Mouse (Mus musculus) neural tube, embryonic 15.5 days (tissue): ENCODE results near the gene Cltc. TPM values are rescaled to one million over a fixed set of nuclear protein-coding genes. Genes with fewer than 3 reads are reported as not detected.

ENCODE experiments used
- ATAC-seq: fragments of 200-750 bp; cut with Nextera tagmentation; 2 replicates; pipeline ENCODE4 v1.8.0; 2017; ENCODE audit warnings: mild to moderate bottlenecking, moderate TSS enrichment, moderate library complexity; ENCODE audit not compliant: low FRiP score
- H3K27ac ChIP-seq: fragments of 300-500 bp; sonication (generic); replicated peaks from 2 replicates; pipeline ENCODE4 v1.5.1; 2015; ENCODE audit warnings: mild to moderate bottlenecking, inconsistent platforms
- H3K27me3 ChIP-seq: fragments of 300-500 bp; sonication (generic); replicated peaks from 2 replicates; pipeline ENCODE4 v1.6.1; 2015; ENCODE audit warnings: inconsistent platforms
- H3K36me3 ChIP-seq: fragments of 300-500 bp; sonication (generic); 2 replicates; pipeline ENCODE4 v1.6.1; 2015; ENCODE audit warnings: inconsistent platforms
- H3K4me1 ChIP-seq: fragments of 300-500 bp; sonication (generic); 2 replicates; pipeline ENCODE4 v1.6.1; 2015; ENCODE audit warnings: inconsistent platforms
- H3K4me2 ChIP-seq: fragments of 300-500 bp; sonication (generic); 2 replicates; pipeline ENCODE4 v1.6.1; 2015; ENCODE audit warnings: inconsistent platforms, mild to moderate bottlenecking, moderate library complexity
- H3K4me3 ChIP-seq: fragments of 300-500 bp; sonication (generic); replicated peaks from 2 replicates; pipeline ENCODE4 v1.5.1; 2015; ENCODE audit warnings: mild to moderate bottlenecking, inconsistent platforms
- H3K9ac ChIP-seq: fragments of 300-500 bp; sonication (generic); replicated peaks from 2 replicates; pipeline ENCODE4 v1.6.1; 2015; ENCODE audit warnings: mild to moderate bottlenecking, inconsistent platforms
- H3K9me3 ChIP-seq: fragments of 300-500 bp; sonication (generic); replicated peaks from 2 replicates; pipeline ENCODE4 v1.6.1; 2016; ENCODE audit warnings: inconsistent platforms
- WGBS: fragments of 180-500 bp; shearing (Covaris S2); methylation state at CpG from one replicate; pipeline ENCODE4 v1.1.7; 2015; ENCODE audit warnings: mixed read lengths; 5-methylcytosine and 5-hydroxymethylcytosine counted together
- polyA plus RNA-seq: library from polyadenylated mRNA; unstranded; fragments of >200 nt; fragmentation: Nextera tagmentation; extraction: Ambion mirVana; gene quantifications from 2 replicates; pipeline ENCODE4 v1.2.1, GENCODE M21; 2015

Cltc gene
- polyA plus RNA-seq, 1 experiment from 2014 or later = 153 TPM

- no peak overlapping the region for H3K4me2 ChIP-seq
- no peak for ATAC-seq
- H3K36me3 ChIP-seq = no peaks in the 10 kb centered on the region
- no peak overlapping the region for H3K27ac ChIP-seq
- H3K9me3 ChIP-seq = no peaks in the 10 kb centered on the region
- 95% methylated on average over 4 of the region's 4 CpGs for WGBS
- no peak overlapping the region for H3K9ac ChIP-seq
- no peaks in the 10 kb centered on the region for H3K4me1 ChIP-seq
- no peaks in the 10 kb centered on the region for H3K27me3 ChIP-seq
- no peak overlapping the region for H3K4me3 ChIP-seq
Observed at GRCm38 (mm10) chr11:86675520-86675919, 81.8 kb downstream of the Cltc start.

GRCm38 (mm10) chr11:86672772-86673171, 84.6 kb downstream of the Cltc start:
- Histone ChIP-seq H3K9me3 (no peaks in the 10 kb centered on the region), H3K4me2 (no peak overlapping the region), H3K27ac (no peak overlapping the region), H3K4me3 (no peak overlapping the region), H3K9ac (no peak overlapping the region), H3K4me1 (no peaks in the 10 kb centered on the region), H3K36me3 (no peaks in the 10 kb centered on the region), H3K27me3 (no peaks in the 10 kb centered on the region)
- ATAC-seq = no peak
- WGBS = 87% methylated on average over 3 of the region's 3 CpGs

DNA sequence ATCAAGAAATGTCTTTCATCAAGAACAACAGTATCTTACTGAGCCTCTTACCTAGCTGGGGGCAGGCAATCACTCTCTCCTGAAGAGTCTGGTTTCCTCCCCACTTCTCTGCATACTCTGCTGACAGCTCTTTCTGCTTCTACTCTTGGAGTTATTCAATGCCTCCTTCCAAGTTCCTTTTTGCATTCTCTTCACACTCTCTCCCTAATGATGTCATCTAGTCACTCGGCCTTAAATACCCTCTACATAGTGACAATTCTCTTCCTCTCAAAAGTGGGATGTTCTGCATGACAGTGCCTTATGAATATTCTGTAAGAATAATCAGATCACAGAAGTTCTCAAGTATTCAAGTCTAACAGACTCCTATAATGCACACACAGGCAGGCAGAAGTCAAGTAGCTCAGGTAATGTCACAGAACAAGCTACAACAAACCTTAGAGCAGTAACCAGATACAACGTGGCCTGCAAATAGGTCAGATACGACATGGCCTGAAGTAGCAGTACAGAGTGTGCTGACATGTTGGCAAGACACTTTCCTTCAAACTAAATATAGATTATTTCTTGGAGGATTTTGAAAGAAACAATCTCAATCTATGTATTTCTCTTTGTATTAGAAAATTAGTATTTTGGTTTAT, 86.2 kb downstream of the Cltc start:
- WGBS = 73% methylated on average over 3 of the region's 3 CpGs
- H3K9me3 ChIP-seq = no peaks in the 10 kb centered on the region
- H3K9ac ChIP-seq = no peak overlapping the region
- H3K4me2 ChIP-seq = no peak overlapping the region
- no peak for ATAC-seq
- no peaks in the 10 kb centered on the region for H3K36me3 ChIP-seq
- no peak overlapping the region for H3K4me3 ChIP-seq
- H3K27me3 ChIP-seq = no peaks in the 10 kb centered on the region
- no peak overlapping the region for H3K27ac ChIP-seq
- no peaks in the 10 kb centered on the region for H3K4me1 ChIP-seq

- no peak overlapping the region for H3K4me2 ChIP-seq
- WGBS = 98% methylated on average over 3 of the region's 3 CpGs
- no peaks in the 10 kb centered on the region for H3K27me3 ChIP-seq
- peaks cover 21% of the 10 kb centered on the region for H3K36me3 ChIP-seq
- H3K27ac ChIP-seq = no peak overlapping the region
- no peak overlapping the region for H3K9ac ChIP-seq
- ATAC-seq = no peak
- H3K9me3 ChIP-seq = no peaks in the 10 kb centered on the region
- H3K4me3 ChIP-seq = no peak overlapping the region
- H3K4me1 ChIP-seq = no peaks in the 10 kb centered on the region
Observed at GRCm38 (mm10) chr11:86668169-86668568, 89.2 kb downstream of the Cltc start.

- Histone ChIP-seq H3K9me3 (no peaks in the 10 kb centered on the region), H3K27me3 (no peaks in the 10 kb centered on the region), H3K9ac (no peak overlapping the region), H3K4me1 (no peaks in the 10 kb centered on the region), H3K4me3 (no peak overlapping the region), H3K4me2 (no peak overlapping the region), H3K27ac (no peak overlapping the region), H3K36me3 (peaks cover 23% of the 10 kb centered on the region)
- no peak for ATAC-seq
- WGBS = 94% methylated on average over 2 of the region's 2 CpGs
Observed at GRCm38 (mm10) chr11:86667553-86667952, 89.8 kb downstream of the Cltc start.

DNA sequence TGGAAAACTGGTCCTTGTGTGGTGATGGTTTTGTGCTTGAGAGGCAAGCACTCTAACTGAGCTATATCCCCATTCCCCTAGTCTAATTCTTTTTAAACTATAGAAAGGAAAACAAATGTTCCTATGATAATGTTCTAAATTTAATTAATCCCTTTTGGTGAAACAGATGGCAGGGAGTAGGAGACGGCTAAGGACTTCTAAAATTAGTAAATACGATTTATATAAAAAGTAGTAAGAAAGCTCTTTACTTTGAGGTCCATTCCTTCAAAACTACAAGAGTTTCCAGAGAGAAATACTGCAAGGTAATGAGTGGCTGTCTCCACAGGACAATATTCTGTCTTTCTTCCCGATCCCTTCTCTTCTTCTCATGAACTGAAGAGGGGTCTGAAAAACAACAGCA, 93.0 kb downstream of the Cltc start:
- Histone ChIP-seq H3K9ac (no peak overlapping the region), H3K36me3 (peaks cover 35% of the 10 kb centered on the region), H3K4me2 (no peak overlapping the region), H3K27me3 (no peaks in the 10 kb centered on the region), H3K4me1 (no peaks in the 10 kb centered on the region), H3K27ac (no peak overlapping the region), H3K4me3 (no peak overlapping the region), H3K9me3 (no peaks in the 10 kb centered on the region)
- 90% methylated on average over 3 of the region's 3 CpGs for WGBS
- ATAC-seq = no peak

DNA sequence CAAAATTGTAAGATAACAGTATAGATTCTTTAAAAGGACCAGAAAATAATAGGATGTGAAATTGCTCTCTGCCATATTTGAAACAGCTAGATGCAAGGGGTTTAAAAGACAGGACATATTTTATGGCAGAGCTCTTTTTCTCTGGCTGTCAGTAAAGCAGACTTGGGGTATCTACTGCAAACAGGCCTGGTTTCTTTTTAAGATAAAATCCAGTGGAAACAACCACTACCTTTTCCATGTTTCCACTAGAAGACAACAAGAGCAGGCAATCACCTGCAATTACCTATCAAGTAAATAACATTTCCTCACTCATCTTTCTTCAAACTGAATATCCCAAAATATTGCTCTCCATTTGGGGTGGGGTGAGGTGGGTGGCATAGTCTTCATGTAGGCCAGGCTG, 93.4 kb downstream of the Cltc start:
- H3K27me3 ChIP-seq = no peaks in the 10 kb centered on the region
- no peaks in the 10 kb centered on the region for H3K4me1 ChIP-seq
- peaks cover 35% of the 10 kb centered on the region for H3K36me3 ChIP-seq
- no peaks in the 10 kb centered on the region for H3K9me3 ChIP-seq
- H3K9ac ChIP-seq = no peak overlapping the region
- H3K4me3 ChIP-seq = no peak overlapping the region
- no peak for ATAC-seq
- H3K4me2 ChIP-seq = no peak overlapping the region
- no peak overlapping the region for H3K27ac ChIP-seq

DNA sequence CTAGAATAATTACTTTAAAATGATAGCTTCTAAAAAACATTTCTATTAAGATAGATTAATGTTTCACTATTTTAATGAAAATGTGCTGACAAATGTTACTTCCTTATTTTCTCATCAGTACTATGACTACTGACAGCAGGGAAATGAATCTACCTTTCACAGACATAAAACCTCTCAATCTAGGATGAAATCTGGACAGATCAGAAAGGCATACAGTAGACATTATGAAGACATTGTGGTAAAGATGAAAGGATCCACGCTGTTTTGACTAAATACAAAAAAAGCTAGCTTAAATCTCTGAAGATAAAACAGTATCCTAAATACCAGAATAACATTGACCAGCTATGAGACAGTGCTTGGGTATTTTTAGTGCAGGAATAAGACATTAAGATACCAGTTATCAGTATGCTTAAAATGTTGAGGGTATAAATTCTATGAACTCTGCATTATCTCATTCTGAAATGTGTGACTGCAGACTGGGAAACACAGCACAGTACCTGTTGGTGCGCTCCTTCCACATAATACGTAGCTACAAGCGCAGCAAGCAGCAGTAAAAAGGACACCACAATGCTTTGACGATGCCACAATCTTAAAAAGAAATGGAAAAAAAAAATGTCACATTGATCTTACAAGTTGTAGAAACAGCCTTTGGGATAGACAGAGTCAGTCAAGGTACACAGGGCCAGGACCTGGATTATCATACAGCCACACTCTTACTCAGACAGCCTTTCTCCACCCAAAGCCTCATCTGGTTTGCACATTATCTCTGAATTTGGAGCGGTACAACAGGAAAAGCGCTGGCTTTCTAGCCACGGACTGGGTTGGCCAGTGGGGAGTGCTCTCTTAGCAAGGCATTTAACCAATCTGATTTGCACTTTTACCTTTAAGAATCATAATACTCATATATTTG, 94.1 kb downstream of the Cltc start:
- WGBS = 94% methylated on average over 8 of the region's 8 CpGs

DNA sequence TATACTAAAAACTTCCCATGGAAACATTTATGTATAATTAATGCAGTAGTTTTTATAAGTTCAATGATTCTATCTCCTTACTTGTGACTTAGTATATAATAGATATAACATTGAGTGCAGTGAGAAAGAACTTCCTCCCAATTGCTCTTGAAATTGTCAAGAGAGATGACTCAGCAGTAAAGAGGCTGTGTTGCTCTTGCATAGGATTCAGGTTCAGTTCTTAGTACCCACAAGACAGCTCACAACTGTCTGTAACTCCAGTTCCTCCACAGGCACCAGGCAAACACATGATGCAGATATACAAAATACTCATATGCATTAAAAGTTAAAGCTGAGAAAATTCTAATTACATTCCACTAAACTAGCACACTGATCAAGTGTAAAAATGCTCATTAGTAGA, 99.5 kb downstream of the Cltc start:
- Histone ChIP-seq H3K27me3 (no peaks in the 10 kb centered on the region), H3K4me2 (no peak overlapping the region), H3K27ac (no peak overlapping the region), H3K9ac (no peak overlapping the region), H3K36me3 (peaks cover 14% of the 10 kb centered on the region), H3K9me3 (no peaks in the 10 kb centered on the region), H3K4me1 (no peaks in the 10 kb centered on the region), H3K4me3 (no peak overlapping the region)
- ATAC-seq = no peak

More for the DNA sequence above, 94.1 kb downstream of the Cltc start:
- Histone ChIP-seq H3K9me3 (no peaks in the 10 kb centered on the region), H3K4me1 (no peaks in the 10 kb centered on the region), H3K27me3 (no peaks in the 10 kb centered on the region), H3K27ac (no peak overlapping the region), H3K4me3 (no peak overlapping the region), H3K36me3 (peaks cover 35% of the 10 kb centered on the region), H3K9ac (no peak overlapping the region), H3K4me2 (no peak overlapping the region)
- ATAC-seq = no peak

GRCm38 (mm10) chr11:86656849-86657567, 100.4 kb downstream of the Cltc start:
- Histone ChIP-seq H3K36me3 (peaks cover 7% of the 10 kb centered on the region; the same call in 1 of the 2 replicates), H3K9ac (no peak overlapping the region), H3K27me3 (no peaks in the 10 kb centered on the region), H3K9me3 (no peaks in the 10 kb centered on the region), H3K4me2 (no peak overlapping the region), H3K27ac (no peak overlapping the region), H3K4me1 (no peaks in the 10 kb centered on the region), H3K4me3 (no peak overlapping the region)
- 94% methylated on average over 4 of the region's 4 CpGs for WGBS
- ATAC-seq = no peak

DNA sequence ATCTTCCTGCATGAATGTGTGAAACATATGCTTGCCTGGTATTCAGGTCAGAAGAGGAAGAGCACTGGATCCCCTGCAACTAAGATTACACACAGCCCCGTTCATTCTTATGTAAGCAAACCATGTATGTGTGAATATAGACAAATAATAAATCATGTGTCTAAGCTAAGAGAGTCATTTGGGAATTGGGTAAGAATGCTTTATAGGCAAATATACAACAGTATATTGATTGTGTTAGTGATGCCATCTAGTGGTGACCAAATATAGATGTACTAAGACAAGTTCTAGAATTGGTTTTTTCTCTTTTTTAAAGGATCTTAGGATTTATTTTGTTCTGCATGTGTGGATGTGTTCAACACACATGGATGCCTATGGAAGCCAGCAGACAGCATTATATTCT, 101.7 kb downstream of the Cltc start:
- Histone ChIP-seq H3K9me3 (no peaks in the 10 kb centered on the region), H3K27me3 (no peaks in the 10 kb centered on the region), H3K9ac (no peak overlapping the region), H3K4me1 (no peaks in the 10 kb centered on the region), H3K4me2 (no peak overlapping the region), H3K4me3 (no peak overlapping the region), H3K27ac (no peak overlapping the region), H3K36me3 (peaks cover 3% of the 10 kb centered on the region; the same call in 1 of the 2 replicates)
- 57% methylated on average over 1 of the region's 1 CpGs for WGBS
- no peak for ATAC-seq

DNA sequence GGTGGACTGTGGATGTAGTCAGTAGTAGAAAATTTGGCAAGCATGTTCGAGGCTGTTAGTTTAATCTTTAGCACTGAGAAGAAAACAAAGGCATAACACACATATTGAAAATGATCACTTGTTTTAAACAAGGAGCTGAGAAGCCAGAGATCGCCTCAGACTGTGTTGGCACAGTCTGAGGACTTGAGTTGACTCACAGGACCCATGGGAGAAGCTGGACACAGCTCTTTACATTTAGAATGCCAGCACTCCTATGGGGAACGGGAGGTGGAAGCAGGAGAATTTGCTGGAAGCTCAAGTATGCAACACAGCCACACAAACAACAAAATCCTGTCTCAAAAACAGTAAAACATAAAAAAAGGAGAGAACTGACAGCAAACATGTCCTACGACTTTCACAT, 103.3 kb downstream of the Cltc start:
- no peaks in the 10 kb centered on the region for H3K9me3 ChIP-seq
- WGBS = 92% methylated on average over 4 of the region's 4 CpGs
- H3K9ac ChIP-seq = no peak overlapping the region
- no peak overlapping the region for H3K27ac ChIP-seq
- H3K36me3 ChIP-seq = no peaks in the 10 kb centered on the region
- no peak overlapping the region for H3K4me2 ChIP-seq
- ATAC-seq = no peak
- no peaks in the 10 kb centered on the region for H3K4me1 ChIP-seq
- H3K27me3 ChIP-seq = no peaks in the 10 kb centered on the region
- no peak overlapping the region for H3K4me3 ChIP-seq
